Mouse (Mus musculus) cerebellum, adult 18-20 months (tissue): Measurements from ENCODE around the gene Tbcd.

ENCODE experiments used
- DNase-seq, 2 experiments: peaks; one replicate each; pipeline ENCODE4 v3.0.0; 2021

Gene Tbcd

DNA sequence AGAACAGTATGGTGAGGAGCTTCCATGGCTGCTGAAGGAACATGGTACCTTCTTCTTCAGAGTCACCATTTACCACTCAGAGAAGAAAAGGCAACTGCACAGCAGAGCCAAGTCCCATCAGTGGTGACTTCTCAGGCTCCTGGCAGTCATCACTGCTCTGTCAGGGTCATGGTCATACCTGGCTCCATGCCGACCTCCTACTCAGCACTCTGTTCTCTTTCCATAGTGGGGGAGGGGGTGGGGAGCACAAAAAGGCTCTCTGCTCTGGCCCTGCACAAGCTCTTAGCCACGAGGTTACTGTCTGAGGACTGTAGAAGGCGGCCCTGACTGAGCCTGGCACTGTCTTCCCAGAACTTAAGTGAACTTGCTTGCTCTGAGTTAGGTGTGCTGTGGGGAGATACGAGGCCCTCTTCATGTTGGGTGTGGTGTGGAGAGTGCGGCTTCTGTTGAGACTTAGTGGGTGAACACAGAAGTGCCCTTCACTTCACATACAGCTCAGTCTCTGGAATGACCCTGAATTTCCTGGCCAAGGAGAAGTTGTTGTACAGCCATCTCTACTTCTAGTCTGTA is 91.6 kb downstream of the Tbcd start:
- DNase-seq = peak in 1 of 2 experiments; percentile 40

DNA sequence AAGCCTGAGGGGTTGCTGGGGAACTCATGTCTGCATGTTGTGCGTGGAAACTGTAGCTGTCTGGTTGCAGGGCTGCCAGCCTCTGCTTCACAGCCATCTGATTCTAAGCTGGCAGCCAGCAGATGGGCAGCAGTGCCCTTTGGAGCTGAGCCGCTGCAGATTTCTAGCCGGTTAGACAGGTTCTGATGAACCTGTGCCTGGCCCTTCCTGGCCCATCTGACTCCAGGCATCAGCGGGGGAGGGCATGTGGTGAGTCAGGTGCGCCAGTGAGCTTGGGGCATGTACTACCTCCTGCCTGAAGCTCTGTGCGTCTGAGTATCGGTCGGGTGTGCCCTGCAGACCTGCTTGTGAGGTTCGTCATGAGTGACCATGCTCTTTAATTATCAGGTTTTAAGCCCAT is 92.2 kb downstream of the Tbcd start:
- DNase-seq = peak; percentile 81 to 91

DNA sequence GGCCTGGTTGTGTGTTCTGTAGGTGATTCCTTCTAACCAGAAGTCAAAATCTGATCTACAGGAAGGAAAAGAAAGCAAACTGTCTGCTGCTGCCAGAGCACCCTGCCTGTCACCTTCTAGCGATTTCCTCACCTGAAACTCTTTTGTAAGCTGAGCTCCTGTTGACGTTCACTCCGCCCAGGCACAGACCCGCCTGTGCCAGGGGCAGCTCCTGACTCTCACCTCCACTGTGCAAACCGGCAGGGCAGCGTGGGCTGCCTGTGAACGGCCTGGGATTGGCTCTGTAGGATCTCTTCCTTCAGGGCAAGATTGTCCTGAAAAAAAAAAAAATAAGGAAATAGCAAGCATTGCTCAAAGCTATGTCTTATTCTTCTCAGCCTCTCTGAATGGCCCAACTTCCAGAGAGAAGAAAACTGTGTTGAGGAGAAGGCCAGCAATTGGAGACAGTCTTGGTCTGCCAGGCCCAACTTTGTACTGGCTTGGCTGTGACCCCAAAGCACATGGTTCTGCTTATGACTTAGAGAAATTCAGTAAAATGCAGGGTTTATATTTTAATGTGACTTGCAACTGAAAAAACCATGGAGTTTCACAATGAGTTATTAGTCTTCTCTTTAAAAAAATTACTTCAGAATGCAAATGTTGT is 93.1 kb downstream of the Tbcd start:
- DNase-seq = peak in 1 of 2 experiments; percentile 27

DNA sequence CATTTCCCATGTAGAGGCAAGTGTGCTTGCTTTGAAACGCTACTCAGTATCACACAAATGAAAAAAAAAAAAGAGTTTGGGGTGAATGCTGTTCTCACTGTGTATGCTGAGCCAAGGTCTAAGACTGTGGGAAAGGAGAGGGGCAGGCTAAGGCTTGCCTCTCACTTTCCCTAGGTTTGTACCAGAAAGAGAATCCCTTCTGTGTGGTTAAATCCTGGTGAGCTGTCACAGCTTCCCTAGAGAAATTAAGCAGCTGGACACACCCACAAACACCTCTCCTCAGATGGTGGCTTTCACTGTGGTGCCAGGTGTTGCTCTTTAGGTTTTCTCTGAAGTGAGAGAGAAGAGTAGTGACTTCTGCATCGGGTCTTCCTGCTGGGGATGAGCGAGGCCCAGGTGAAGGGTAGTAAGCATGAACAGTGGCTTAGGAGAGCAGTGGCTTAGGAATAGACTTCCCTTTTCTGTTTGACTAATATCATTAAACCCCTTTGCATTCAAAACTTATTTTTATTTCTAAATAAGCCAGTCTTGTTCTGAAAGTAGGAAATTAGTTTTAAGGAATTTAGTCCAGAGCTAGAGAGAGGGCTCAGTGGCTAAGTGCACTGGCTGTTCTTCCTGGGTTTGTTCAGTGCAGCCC is 93.8 kb downstream of the Tbcd start:
- no peak for DNase-seq

DNA sequence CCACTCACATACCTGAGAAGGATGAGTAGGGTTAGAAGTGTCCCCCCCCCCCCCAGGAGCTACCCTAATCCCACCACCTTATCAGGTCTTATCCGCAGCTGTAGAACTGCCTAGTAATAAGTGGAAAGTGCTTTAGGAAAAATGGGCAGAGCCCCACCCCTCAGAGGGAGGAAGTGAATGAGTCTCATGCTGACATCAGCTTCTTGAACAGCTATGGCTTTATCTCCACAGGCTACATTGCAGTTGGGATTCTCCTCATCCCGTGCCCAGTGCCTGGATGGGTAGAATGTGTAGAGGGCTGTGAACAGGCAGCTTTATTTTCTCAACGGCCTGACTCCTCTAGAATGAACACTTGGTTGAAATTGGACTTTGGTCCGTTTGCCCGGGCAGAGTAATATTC is 95.5 kb downstream of the Tbcd start:
- DNase-seq = no peak

DNA sequence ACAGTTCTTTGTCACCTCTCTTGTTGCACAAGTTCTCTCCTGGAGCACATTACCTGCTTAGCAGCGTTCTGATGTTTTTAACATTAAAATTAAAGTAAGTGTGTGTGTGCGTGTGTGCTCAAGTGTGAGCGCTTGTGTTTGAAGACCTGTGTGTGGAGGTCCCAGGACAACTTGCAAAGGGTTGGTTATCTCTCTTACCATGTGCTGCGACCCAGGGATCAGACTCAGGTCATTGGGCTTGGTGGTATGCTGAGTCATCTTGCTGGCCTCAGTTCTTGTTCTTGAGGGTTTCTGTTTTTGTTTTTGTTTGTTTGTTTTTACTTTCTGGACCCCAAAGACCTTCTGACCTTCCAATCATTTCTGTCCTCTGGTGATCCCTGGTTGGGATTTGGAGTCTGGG is 96.2 kb downstream of the Tbcd start:
- no peak for DNase-seq

DNA sequence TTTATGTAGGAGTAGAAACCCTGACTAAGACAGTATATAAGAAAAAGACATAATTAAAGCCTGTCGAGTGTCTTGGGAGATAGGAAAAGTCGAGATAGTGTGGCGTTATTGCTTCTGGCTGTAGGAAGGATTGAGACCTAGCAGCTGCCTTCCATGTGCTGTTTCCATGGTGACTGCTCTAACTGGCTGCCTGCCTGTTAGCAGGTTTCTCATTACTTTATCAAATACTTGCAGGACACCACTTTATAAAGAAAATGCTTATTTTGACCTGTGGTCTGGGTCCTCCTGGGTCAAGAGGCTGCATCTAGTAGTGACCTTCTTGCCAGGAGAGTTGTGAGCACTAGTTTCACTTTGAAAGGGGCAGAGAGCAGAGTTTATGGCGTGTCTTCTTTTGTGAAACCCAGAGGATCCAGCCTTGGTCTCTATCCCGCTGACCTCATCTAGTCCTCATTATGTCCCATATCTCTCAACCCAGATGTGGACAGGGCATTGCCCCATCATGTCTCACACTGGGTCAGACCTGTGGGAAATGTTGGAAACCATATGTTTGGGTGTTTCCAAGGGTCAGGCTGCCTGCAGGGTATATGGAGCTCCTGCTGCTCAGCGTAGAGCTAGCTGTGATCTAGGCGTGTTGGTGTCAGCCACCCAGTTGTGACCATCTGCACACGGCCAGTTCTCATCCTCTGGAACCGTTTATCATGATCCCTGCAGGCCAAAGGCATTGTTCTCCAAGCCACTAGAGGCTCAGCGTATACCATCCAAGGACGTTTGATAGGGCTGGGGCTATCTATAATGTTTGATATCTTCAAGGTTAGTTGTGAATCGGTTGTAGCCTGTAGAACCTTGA is 97.5 kb downstream of the Tbcd start:
- no peak for DNase-seq

DNA sequence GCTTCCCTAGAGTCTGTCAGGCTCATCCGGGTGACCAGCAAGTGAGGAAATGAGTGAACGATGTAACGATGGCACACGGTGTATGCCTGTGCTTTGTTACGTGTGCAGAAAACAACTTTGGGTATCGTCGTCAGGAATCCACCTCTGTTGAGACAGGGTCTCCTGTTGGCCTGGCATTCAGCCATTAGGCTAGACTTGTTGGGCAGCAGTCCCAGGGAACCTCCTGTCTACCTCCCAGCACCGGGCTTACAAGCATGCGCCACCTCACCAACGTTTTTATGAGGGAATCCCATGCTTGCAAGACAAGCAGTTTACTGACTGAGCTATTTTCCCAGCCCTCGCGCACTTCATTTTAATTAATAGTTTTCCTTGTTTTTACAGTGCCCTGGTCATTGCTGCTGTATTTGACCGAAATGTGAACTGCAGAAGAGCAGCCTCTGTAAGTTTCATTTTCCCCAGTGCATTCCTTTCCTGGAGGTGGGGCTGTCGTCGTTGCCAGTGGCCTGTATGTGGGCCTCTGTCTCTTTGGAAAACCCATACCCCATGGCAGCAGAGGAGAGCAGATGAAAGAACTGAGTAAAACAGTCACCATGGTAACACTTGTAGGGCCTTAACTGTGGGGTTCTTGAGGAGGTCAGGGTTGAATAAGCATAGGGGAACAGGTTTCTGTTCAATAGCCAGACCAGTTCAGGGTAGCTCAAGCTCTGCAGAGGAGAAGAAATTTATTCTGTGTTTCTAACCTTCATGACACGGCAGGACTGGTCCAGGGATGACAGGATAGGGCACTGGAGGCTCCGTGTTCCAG is 98.3 kb downstream of the Tbcd start:
- no peak for DNase-seq

DNA sequence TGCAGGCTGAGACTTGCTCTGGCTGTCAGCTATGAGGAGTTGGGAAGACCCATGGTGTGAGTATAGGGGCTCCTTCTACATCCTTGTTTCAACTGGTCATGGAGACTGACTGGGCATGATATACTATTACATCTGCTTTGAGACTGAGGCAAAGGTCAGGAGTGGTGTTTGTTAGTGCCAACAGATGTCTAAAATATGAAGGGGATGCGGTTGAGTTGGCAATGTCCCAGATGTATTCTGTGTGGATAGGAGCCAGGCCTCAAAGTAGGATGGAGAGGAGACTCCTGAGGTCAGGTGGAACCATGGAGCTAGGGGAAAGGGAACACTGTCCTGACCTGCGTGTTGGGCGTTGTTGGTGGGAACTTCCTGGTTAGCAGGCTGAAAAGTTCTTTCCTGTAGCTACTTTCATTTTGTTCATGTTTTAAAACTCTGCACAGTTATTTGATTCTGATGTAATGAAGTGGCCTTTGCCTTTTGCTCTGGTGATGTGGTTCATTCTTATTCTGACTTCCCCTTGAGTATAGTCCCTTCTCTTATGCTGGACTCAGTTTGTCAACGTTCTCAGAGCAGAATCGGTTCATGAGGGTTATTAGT is 99.6 kb downstream of the Tbcd start:
- DNase-seq = no peak

DNA sequence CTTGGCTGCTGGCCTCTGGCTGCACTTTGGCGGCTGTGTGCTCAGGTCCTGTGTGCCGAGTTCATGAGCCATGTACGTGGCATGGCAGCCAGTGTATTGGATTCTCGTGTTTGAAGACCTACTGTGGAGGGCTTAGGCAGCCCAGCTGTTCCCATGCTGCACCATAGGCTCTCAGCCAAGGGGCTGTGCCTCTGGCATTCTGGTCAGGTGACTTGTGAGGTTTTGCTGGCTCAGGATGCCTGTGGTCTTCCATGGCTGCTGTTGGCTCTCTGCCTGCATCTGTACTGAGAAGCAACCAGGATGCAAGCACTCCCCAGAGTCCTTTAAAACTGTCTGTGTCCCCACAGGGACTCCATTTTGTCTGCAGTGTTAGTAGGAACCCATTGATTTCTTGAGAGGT is 100.4 kb downstream of the Tbcd start:
- DNase-seq = no peak

DNA sequence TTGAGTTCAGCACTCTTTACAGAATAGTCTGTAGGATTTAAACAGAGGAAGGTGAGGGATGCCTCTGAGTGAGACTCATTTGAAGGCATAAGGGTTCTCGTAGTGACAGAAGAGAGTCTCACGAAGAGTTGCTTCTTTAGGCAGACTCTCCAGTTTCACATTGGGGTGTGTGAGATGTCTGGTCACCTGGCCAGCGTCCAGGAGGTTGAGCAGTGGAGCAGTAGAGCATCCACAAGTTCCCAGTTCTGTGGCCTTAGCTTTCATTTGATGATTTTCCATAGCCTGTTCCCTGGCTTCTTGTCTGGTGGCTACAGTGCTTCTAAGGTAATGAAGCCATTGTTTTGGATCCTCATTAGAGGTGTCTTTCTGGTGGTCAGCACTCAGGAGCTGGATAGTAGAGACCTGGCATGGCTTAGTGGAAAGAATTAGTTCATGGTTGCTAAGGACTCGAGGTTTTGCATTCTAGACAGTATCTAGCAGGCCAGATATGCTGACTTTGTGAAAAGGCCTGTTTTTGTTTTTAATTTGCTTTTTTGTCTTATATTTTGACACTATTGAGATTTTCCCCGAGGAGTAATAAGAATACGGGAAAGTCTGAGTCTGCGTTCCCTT is 101.2 kb downstream of the Tbcd start:
- peak in 1 of 2 experiments; percentile 28 for DNase-seq

DNA sequence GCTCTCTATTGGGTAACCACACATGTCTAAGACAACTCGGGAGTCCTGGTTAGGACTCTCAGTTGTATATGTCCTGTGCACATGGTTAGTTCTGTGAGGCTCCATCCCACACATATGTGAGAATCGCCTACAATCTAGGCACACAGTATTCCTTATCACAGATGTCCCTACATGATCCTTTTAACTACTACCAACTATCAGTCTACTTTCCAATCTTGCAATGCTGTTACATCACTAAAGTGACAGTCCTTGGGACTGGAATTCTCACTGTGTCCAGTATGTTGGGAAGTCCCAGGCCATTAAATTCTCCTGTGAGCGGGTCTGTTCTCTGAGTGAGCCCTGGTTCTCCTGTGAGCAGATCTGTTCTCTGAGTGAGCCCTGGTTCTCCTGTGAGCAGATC is 101.7 kb downstream of the Tbcd start:
- no peak for DNase-seq

DNA sequence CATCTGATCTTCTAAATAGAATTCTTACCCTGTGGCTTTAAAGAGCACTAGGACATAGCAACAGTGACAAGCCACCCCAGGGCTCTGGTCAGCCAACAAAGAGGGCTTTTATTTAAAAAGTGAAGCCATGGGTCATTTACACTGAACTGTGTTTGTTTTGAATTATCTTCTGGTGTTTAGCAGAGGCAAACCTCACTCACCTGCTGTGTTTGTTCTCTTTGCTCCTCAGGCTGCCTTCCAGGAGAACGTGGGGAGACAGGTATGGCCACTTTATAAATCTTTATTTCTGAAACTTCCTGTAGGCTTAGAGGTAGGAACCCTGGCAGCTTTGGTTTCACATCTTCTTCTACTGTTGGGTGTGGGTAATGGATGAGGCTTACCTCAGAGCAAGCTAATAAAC is 105.0 kb downstream of the Tbcd start:
- DNase-seq = no peak

DNA sequence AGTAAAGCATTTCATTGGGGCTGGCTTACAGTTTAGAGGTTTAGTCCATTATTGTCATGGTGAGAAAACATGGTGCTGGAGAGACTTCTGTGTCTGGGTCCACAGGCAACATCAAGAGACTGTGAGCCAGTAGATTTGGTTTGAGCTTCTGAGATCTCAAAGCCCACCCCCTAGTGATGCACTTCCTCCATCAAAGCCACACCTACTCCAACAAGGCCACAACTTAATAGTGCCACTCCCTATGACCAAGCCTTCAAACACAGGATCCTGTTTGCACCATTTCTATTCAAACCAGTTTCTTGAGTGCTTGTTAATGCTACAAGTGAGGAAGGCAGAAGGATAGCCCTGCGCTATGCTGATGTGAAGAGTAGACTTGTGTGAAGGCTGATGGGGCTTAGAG is 106.2 kb downstream of the Tbcd start:
- DNase-seq = no peak

DNA sequence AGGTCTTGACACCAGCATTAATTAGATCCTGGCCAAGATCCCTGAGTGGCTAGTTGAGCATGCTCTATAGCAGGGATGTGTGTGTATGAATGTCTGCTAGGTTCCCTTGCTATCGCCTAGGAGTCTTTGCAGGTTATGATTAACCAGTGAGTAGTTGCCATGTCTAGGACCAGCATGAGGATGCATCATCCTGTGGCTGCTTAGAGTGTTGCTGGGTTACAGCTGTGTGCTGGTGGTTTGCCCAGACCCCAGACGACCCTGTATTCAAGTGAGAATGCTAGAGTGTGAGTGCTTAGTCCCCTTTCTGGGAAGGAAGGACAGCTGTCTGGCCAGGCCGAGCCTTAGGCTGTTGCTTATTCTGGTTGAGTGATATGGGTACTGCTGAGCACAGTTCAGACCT is 106.8 kb downstream of the Tbcd start:
- DNase-seq = no peak

DNA sequence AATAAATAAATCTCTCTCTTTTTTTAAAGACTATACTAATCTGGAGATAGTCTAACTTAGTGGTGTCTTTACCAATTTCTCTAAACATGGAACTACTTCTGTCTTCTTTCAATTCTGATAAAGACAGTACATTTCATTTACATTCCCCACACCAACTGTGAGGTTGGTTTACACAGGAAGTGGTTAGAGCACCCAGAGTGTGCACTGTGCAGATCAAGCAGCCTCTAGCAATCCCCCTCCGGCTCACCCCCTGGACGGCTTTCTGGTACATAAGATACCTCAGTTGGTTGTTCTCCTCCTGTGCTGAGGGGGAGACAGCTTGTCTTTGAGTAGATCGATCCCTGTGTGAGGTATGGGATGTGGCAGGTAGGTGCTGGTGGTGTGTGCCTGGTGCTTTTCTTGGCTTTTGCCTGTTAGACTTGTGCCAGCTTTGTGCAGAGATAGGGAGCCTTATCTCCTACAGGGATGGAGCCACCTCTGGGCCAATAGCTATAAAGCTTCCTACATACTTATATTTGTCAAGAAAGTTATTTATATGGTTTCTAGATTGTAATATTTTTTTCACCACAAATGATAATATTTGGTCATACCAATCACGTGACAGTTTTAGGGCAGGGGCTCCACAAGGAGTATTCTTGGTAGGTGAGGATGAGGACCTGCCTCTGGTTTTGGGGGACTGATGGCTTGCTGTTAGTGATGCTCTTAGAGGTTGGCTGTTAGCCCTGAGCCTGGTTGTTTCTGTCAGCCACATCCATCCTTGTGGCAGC is 108.0 kb downstream of the Tbcd start:
- no peak for DNase-seq

DNA sequence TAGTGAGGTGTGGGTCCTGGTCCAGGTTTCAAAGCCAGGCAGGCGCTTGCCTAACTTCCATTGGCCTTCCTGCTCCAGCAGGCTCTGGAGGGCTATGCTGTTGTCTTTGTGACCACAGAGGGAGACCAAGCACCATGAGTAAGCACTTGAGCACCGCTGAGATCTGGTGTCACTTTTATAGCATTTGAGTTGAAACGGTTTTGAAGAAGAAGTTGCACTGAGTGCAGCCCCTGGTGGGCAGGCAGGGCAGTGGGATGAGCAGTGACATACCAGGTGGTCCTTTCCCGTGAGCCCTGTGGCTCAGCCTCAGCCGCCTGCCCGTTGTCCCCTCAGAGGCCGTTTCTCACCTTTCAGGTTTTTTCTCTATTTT is 108.5 kb downstream of the Tbcd start:
- DNase-seq = no peak

DNA sequence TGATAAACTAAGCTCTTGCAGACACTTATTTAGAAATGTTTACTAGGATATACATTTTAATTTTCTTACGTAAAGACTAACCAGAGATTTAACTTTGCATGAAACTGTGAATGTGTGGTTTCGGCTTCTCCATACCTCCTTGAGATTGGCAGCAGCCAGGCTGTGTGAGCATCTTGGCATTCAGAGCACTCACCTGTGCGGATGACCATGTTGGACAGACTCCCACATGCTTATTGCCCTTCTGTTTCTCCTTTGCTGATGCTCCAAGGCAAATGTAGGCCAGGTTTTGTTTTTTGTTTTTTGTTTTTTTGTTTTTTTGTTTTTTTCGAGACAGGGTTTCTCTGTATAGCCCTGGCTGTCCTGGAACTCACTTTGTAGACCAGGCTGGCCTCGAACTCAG is 111.6 kb downstream of the Tbcd start:
- peak; percentile 43 to 66 for DNase-seq

DNA sequence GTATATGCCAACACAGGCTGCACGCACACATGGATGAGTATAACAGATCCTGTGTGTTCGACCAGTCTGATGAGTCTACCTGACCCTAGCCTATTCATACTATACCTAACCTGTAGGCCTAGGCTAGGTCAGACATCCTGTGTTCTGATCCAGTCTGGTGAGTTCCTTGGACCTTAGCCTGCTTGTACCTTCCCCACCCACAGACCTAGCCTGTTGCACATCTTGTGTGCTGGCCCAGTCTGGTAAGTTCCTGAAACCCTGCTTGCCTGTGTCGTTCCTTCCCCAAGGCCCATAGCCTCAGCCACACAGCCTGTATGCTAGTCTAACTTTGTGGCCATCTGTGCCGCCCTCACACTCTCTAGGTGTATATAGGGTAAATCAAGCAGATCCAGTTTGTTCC is 112.5 kb downstream of the Tbcd start:
- no peak for DNase-seq

DNA sequence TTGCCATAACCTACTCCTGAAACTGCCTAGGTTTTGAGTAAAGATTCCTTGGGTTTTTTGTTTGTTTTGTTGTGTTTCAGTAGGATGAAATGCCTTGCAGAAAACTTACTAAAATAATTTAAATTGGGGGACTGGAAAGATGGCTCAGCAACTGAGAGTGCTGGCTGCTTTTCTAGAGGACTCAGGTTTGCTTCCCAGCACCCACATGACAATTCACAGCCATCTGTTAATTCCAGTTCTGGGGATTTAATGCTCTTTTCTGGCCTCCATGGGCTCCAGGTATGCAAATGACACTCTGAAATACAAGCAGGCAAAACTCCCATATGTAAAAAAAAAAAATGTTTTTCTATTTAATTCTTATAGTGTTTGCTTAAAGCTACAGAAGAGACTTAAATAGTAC is 130.1 kb downstream of the Tbcd start:
- DNase-seq = no peak

DNA sequence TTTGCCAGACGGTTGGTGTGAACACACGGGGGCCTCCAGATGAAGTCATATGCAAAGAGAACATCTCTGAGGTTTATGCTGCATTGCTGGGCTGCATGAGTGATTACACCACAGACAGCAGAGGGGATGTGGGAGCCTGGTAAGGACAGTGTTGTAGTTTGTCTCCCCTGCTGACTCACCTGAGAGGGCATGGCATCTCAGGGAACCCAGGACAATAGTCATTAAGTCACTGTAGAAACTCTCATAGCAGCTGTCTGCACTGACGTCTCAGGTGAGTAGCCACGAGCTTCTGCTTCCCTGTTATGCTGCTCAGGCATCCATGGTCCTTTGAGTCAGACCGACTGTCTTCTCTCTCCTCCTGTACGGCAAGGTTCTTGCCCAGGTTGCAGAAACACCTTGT is 145.5 kb downstream of the Tbcd start:
- DNase-seq = no peak
